Mouse (Mus musculus): ENCODE data around the gene Lfng.

Gene Lfng

GRCm38 (mm10) chr5:140617714-140618113 is 10.6 kb downstream of the Lfng start:
- DNase-seq: no peak

GRCm38 (mm10) chr5:140619151-140619771 is 12.1 kb downstream of the Lfng start:
- DNase-seq: peak; percentile 90

GRCm38 (mm10) chr5:140619895-140620736 is 13.0 kb downstream of the Lfng start:
- DNase-seq: peak; percentile 55

GRCm38 (mm10) chr5:140621092-140621491 is 14.0 kb downstream of the Lfng start:
- DNase-seq: no peak

GRCm38 (mm10) chr5:140621517-140621916 is 14.4 kb downstream of the Lfng start:
- peak; percentile 40 for DNase-seq

GRCm38 (mm10) chr5:140622978-140623670 is 16.0 kb downstream of the Lfng start:
- no peak for DNase-seq

- DNase-seq: no peak
Measured at GRCm38 (mm10) chr5:140623791-140624190, 16.7 kb downstream of the Lfng start.

- no peak for DNase-seq
Measured at GRCm38 (mm10) chr5:140624238-140624637, 17.1 kb downstream of the Lfng start.

- no peak for DNase-seq
Measured at GRCm38 (mm10) chr5:140624961-140625360, 17.8 kb downstream of the Lfng start.

GRCm38 (mm10) chr5:140627580-140627979 is 20.5 kb downstream of the Lfng start:
- no peak for DNase-seq

- no peak for DNase-seq
Measured at GRCm38 (mm10) chr5:140628995-140629394, 21.9 kb downstream of the Lfng start.

- DNase-seq: no peak
Measured at GRCm38 (mm10) chr5:140633432-140633831, 26.3 kb downstream of the Lfng start.

- DNase-seq: no peak
Measured at GRCm38 (mm10) chr5:140634798-140635722, 27.9 kb downstream of the Lfng start.

GRCm38 (mm10) chr5:140636316-140637057 is 29.4 kb downstream of the Lfng start:
- no peak for DNase-seq

GRCm38 (mm10) chr5:140637058-140637410 is 29.9 kb downstream of the Lfng start:
- DNase-seq: no peak

- no peak for DNase-seq
Measured at GRCm38 (mm10) chr5:140637989-140638388, 30.9 kb downstream of the Lfng start.

- no peak for DNase-seq
Measured at GRCm38 (mm10) chr5:140638484-140638883, 31.4 kb downstream of the Lfng start.

GRCm38 (mm10) chr5:140639312-140639711 is 32.2 kb downstream of the Lfng start:
- DNase-seq: no peak

GRCm38 (mm10) chr5:140639871-140640270 is 32.8 kb downstream of the Lfng start:
- no peak for DNase-seq

- DNase-seq: no peak
Measured at GRCm38 (mm10) chr5:140640812-140641211, 33.7 kb downstream of the Lfng start.

- no peak for DNase-seq
Measured at GRCm38 (mm10) chr5:140641254-140641928, 34.3 kb downstream of the Lfng start.
